Mouse (Mus musculus) liver, postnatal 0 days (tissue): ENCODE data around the gene Xylt1.

ENCODE experiments used
- CTCF ChIP-seq: sonication (generic); IDR thresholded peaks from 2 replicates; pipeline ENCODE4 v1.5.1; 2016; ENCODE audit warnings: antibody characterized with exemption, low read depth
- EP300 ChIP-seq: IDR thresholded peaks from 2 replicates; pipeline ENCODE4 v1.6.1; 2016; ENCODE audit warnings: antibody characterized with exemption, low read depth, mild to moderate bottlenecking

- TF ChIP-seq CTCF (no peak), EP300 (no peak)
These were observed 159.2 kb downstream of the Xylt1 start for GRCm38 (mm10) chr7:117539931-117540330.
